Mouse (Mus musculus) heart, adult 11 months (tissue): ENCODE measurements around the gene Defb30.
A peak's percentile ranks its signal among the peaks of the same experiment; 100 is the strongest.

ENCODE experiments used
- DNase-seq: peaks from one replicate; pipeline ENCODE4 v3.0.0; 2022

Gene Defb30

GRCm38 (mm10) chr14:63049910-63050370, at the start of gene Defb30:
TSS of gene Defb30 (minus strand) at chr14:63049960.
- no peak for DNase-seq

GRCm38 (mm10) chr14:63067708-63068107, 17.9 kb upstream of the Defb30 start:
- DNase-seq, result peak; percentile 99

- DNase-seq, result peak; percentile 97
These were observed 17.0 kb upstream of the Defb30 start for GRCm38 (mm10) chr14:63066630-63067310.

GRCm38 (mm10) chr14:63065391-63065790, 15.6 kb upstream of the Defb30 start:
- DNase-seq, result no peak

GRCm38 (mm10) chr14:63062184-63062583, 12.4 kb upstream of the Defb30 start:
- DNase-seq, result peak; percentile 93

GRCm38 (mm10) chr14:63060361-63060760, 10.6 kb upstream of the Defb30 start:
- no peak for DNase-seq

- DNase-seq, result peak; percentile 98
These were observed 5.0 kb upstream of the Defb30 start for GRCm38 (mm10) chr14:63054729-63055128.

- DNase-seq, result peak; percentile 95
These were observed 1.0 kb upstream of the Defb30 start for GRCm38 (mm10) chr14:63050769-63051168.

GRCm38 (mm10) chr14:63046691-63047090, 3.1 kb downstream of the Defb30 start, which contains the start of gene Defb42:
TSS of gene Defb42 (plus strand) at chr14:63046991.
- DNase-seq, result no peak

GRCm38 (mm10) chr14:63020524-63021156, 29.1 kb downstream of the Defb30 start:
- DNase-seq, result no peak

GRCm38 (mm10) chr14:63014667-63015066, 35.1 kb downstream of the Defb30 start:
- no peak for DNase-seq

GRCm38 (mm10) chr14:63013082-63013481, 36.7 kb downstream of the Defb30 start:
- DNase-seq, result no peak

- DNase-seq, result no peak
These were observed 38.3 kb downstream of the Defb30 start, which contains the start of gene Defb43 for GRCm38 (mm10) chr14:63011471-63011870. TSS of gene Defb43 (plus strand) at chr14:63011771.

GRCm38 (mm10) chr14:63002588-63002987, 47.2 kb downstream of the Defb30 start:
- DNase-seq, result no peak

GRCm38 (mm10) chr14:62998977-62999376, 50.8 kb downstream of the Defb30 start:
- no peak for DNase-seq

- no peak for DNase-seq
These were observed 52.0 kb downstream of the Defb30 start, which contains the start of gene Defb47 for GRCm38 (mm10) chr14:62997777-62998176. TSS of gene Defb47 (plus strand) at chr14:62998077.

- DNase-seq, result peak; percentile 50
These were observed 57.8 kb downstream of the Defb30 start for GRCm38 (mm10) chr14:62991849-62992510.

- peak; percentile 13 for DNase-seq
These were observed 58.5 kb downstream of the Defb30 start for GRCm38 (mm10) chr14:62991271-62991670.

GRCm38 (mm10) chr14:62984410-62984809, 65.3 kb downstream of the Defb30 start, which contains the start of gene Defb48:
TSS of gene Defb48 (minus strand) at chr14:62984510.
- peak; percentile 4 for DNase-seq
